Comparison of ENCODE assay signal across 9 mouse cellular contexts in the genomic region with DNA sequence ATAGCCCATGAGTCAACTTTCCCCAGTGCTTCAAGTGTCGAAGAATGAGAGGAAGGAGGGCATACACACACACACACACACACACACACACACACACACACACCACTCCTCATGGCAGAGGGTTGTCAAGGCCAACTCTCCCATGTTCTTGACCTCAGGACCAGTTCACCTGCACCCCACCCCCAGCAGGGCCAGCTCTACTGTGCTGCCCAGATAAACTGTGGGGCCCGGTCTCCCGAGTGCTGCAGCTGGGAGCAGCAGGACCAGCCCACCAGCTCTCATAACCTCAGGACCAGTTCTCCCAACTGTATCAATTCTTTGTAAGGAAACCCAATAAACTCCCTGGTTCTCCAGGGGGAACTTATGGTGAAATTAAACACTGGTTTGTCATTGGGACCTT.
"Had no signal": no experiment of that assay in that cellular context is flagged by ENCODE, and none has a peak within 500 bp of the region (broad histone marks: within the 10 kb centered on the region; RNA-seq: fewer than 3 reads in every experiment).

No protein-coding gene starts in this region.

- H3K36me3 ChIP-seq: intestine, embryonic 15.5 days; limb, embryonic 13.5 days; midbrain, embryonic 13.5 days had no signal

- H3K9me3 ChIP-seq: intestine, embryonic 15.5 days; limb, embryonic 13.5 days; midbrain, embryonic 13.5 days had no signal

- H3K27ac ChIP-seq: intestine, embryonic 15.5 days; limb, embryonic 13.5 days; midbrain, embryonic 13.5 days had no signal

- H3K9ac ChIP-seq: intestine, embryonic 15.5 days; limb, embryonic 13.5 days; midbrain, embryonic 13.5 days had no signal

- H3K4me2 ChIP-seq: intestine, embryonic 15.5 days; limb, embryonic 13.5 days; midbrain, embryonic 13.5 days had no signal

- H3K4me1 ChIP-seq: intestine, embryonic 15.5 days; midbrain, embryonic 13.5 days had no signal

- DNase-seq: kidney, adult 18-20 months; kidney, postnatal 10 days; kidney, postnatal 4 days; left cerebral cortex, postnatal 4 days; lung, adult 18-20 months; thymus, postnatal 4 days had no signal

- ATAC-seq: intestine, embryonic 15.5 days; midbrain, embryonic 13.5 days had no signal

- H3K4me3 ChIP-seq: intestine, embryonic 15.5 days; limb, embryonic 13.5 days; midbrain, embryonic 13.5 days had no signal

- H3K27me3 ChIP-seq: intestine, embryonic 15.5 days; limb, embryonic 13.5 days; midbrain, embryonic 13.5 days had no signal
